Mouse (Mus musculus): ENCODE measurements around the gene Fam83g. TPM values are rescaled to one million over a fixed set of nuclear protein-coding genes. Genes with fewer than 3 reads are reported as not detected.

Fam83g gene
- total and polyA plus RNA-seq, 3 experiments: 0.26 to 0.30 (median 0.29) TPM

DNA sequence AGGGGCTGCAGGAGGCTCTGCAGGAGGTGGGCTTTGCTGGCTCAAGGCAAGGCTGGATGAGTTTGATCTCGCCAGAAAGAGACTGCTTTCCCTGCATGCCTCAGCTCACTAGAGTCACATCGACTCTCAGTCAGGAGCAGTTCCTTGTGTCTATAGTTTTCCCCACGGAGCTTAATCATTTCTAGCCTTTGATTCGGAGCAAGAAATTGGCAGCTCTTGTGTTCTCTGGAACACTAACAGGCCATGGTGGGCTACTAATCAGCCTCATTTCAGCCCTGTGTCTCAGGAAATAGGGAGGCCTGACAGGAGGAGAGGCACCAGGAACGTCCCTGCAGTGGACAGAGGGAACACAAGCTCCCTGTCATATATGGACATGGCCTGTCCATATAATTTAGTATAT lies 34.1 kb downstream of the Fam83g start:
- no peaks in the 10 kb centered on the region for H3K36me3 ChIP-seq (ENCODE audit: control insufficient read depth, insufficient read depth, low read length)
- no peak overlapping the region for H3K9ac ChIP-seq (ENCODE audit: low read depth, low read length)
- no peaks in the 10 kb centered on the region for H3K27me3 ChIP-seq (ENCODE audit: control insufficient read depth, insufficient read depth, low read length)
- DNase-seq: no peak
- 53% methylated on average over 5 of the region's 5 CpGs for WGBS
- H3K27ac ChIP-seq: no peak overlapping the region
- no peaks in the 10 kb centered on the region for H3K79me2 ChIP-seq (replicated peaks; ENCODE audit: control insufficient read depth, insufficient read depth, low read length)
- no peak for TF ChIP-seq CTCF (IDR thresholded peaks at IDR 0.05)
- TF ChIP-seq EP300 (IDR thresholded peaks at IDR 0.05; ENCODE audit: insufficient read depth, low read depth, low read length): no peak
- no peak for TF ChIP-seq POLR2A (IDR thresholded peaks at IDR 0.05; ENCODE audit: insufficient read depth, low read depth, low read length)
- intact Hi-C loops (cut with DNase I): loop anchor here (10.0 kb wide), 2 partner anchors 373 to 523 kb away; partner anchors contain the start of gene Slc47a2
- H3K4me1 ChIP-seq (ENCODE audit: control insufficient read depth, insufficient read depth, low read length): no peaks in the 10 kb centered on the region
- H3K4me3 ChIP-seq: no peak overlapping the region

- H3K79me2 ChIP-seq (replicated peaks; ENCODE audit: control insufficient read depth, insufficient read depth, low read length): no peaks in the 10 kb centered on the region
- WGBS: 67% methylated on average over 3 of the region's 3 CpGs
- no peaks in the 10 kb centered on the region for H3K36me3 ChIP-seq (ENCODE audit: control insufficient read depth, insufficient read depth, low read length)
- no peak overlapping the region for H3K4me3 ChIP-seq
- H3K4me1 ChIP-seq (ENCODE audit: control insufficient read depth, insufficient read depth, low read length): no peaks in the 10 kb centered on the region
- TF ChIP-seq POLR2A (IDR thresholded peaks at IDR 0.05; ENCODE audit: insufficient read depth, low read depth, low read length) (no peak), EP300 (IDR thresholded peaks at IDR 0.05; ENCODE audit: insufficient read depth, low read depth, low read length) (no peak), CTCF (IDR thresholded peaks at IDR 0.05) (no peak)
- H3K27me3 ChIP-seq (ENCODE audit: control insufficient read depth, insufficient read depth, low read length): no peaks in the 10 kb centered on the region
- intact Hi-C loops (cut with DNase I): loop anchor here (10.0 kb wide), 2 partner anchors 375 to 525 kb away; partner anchors contain the start of gene Slc47a2
- no peak for DNase-seq
- no peak overlapping the region for H3K9ac ChIP-seq (ENCODE audit: low read depth, low read length)
- no peak overlapping the region for H3K27ac ChIP-seq
Measured at GRCm38 (mm10) chr11:61719387-61719786, 35.5 kb downstream of the Fam83g start.

DNA sequence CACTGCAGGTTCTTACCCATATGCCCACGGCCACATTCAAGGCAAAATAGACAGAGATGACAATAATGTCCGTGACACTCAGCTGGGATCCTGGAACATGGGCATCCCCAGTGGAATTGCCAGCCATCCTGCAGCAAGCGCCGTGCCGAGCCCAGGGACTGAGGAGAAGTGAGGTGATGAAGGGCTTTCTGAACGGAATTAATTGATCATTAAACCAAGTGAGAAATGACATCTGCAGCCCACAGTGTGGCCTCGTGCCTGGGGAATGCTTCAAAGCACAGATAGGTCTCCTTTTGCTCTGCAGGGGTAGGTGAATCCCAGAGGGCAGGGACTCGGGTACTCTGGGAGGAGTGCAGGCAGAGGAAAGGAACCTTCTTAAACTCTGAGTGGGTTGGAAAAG lies 35.9 kb downstream of the Fam83g start:
- Histone ChIP-seq H3K9ac (ENCODE audit: low read depth, low read length) (no peak overlapping the region), H3K36me3 (ENCODE audit: control insufficient read depth, insufficient read depth, low read length) (no peaks in the 10 kb centered on the region), H3K4me1 (ENCODE audit: control insufficient read depth, insufficient read depth, low read length) (no peaks in the 10 kb centered on the region), H3K4me3 (no peak overlapping the region), H3K27me3 (ENCODE audit: control insufficient read depth, insufficient read depth, low read length) (no peaks in the 10 kb centered on the region), H3K79me2 (replicated peaks; ENCODE audit: control insufficient read depth, insufficient read depth, low read length) (no peaks in the 10 kb centered on the region), H3K27ac (no peak overlapping the region)
- TF ChIP-seq CTCF (IDR thresholded peaks at IDR 0.05) (no peak), POLR2A (IDR thresholded peaks at IDR 0.05; ENCODE audit: insufficient read depth, low read depth, low read length) (no peak), EP300 (IDR thresholded peaks at IDR 0.05; ENCODE audit: insufficient read depth, low read depth, low read length) (no peak)
- 73% methylated on average over 8 of the region's 8 CpGs for WGBS
- no peak for DNase-seq
- intact Hi-C loops (cut with DNase I): loop anchor here (10.0 kb wide), 2 partner anchors 375 to 525 kb away; partner anchors contain the start of gene Slc47a2

GRCm38 (mm10) chr11:61720636-61721035 lies 36.7 kb downstream of the Fam83g start, which contains the start of gene Slc5a10:
Gene Slc5a10 (minus strand): TSS chr11:61720826.
- no peak within 1 kb of the TSS for H3K4me3 ChIP-seq

GRCm38 (mm10) chr11:61722077-61722476 lies 38.2 kb downstream of the Fam83g start:
- Histone ChIP-seq H3K79me2 (replicated peaks; ENCODE audit: control insufficient read depth, insufficient read depth, low read length) (no peaks in the 10 kb centered on the region), H3K4me3 (no peak overlapping the region), H3K27me3 (ENCODE audit: control insufficient read depth, insufficient read depth, low read length) (no peaks in the 10 kb centered on the region), H3K9ac (ENCODE audit: low read depth, low read length) (no peak overlapping the region), H3K27ac (no peak overlapping the region), H3K4me1 (ENCODE audit: control insufficient read depth, insufficient read depth, low read length) (no peaks in the 10 kb centered on the region), H3K36me3 (ENCODE audit: control insufficient read depth, insufficient read depth, low read length) (no peaks in the 10 kb centered on the region)
- 78% methylated on average over 5 of the region's 5 CpGs for WGBS
- no peak for TF ChIP-seq EP300 (IDR thresholded peaks at IDR 0.05; ENCODE audit: insufficient read depth, low read depth, low read length)
- no peak for TF ChIP-seq POLR2A (IDR thresholded peaks at IDR 0.05; ENCODE audit: insufficient read depth, low read depth, low read length)
- TF ChIP-seq CTCF (IDR thresholded peaks at IDR 0.05): no peak
- intact Hi-C loops (cut with DNase I): no loop called here
- DNase-seq: no peak

More at GRCm38 (mm10) chr11:61720636-61721035, 36.7 kb downstream of the Fam83g start, which contains the start of gene Slc5a10:
- intact Hi-C loops (cut with DNase I): no loop called here
- no peak for DNase-seq
- H3K4me1 ChIP-seq (ENCODE audit: control insufficient read depth, insufficient read depth, low read length): no peaks in the 10 kb centered on the region
- 76% methylated on average over 3 of the region's 3 CpGs for WGBS
- TF ChIP-seq CTCF (IDR thresholded peaks at IDR 0.05) (no peak), POLR2A (IDR thresholded peaks at IDR 0.05; ENCODE audit: insufficient read depth, low read depth, low read length) (no peak), EP300 (IDR thresholded peaks at IDR 0.05; ENCODE audit: insufficient read depth, low read depth, low read length) (no peak)
- no peaks in the 10 kb centered on the region for H3K27me3 ChIP-seq (ENCODE audit: control insufficient read depth, insufficient read depth, low read length)
- no peak within 1 kb of the TSS for H3K27ac ChIP-seq
- H3K9ac ChIP-seq (ENCODE audit: low read depth, low read length): no peak within 1 kb of the TSS
- H3K79me2 ChIP-seq (replicated peaks; ENCODE audit: control insufficient read depth, insufficient read depth, low read length): no peaks in the 10 kb centered on the region
- H3K36me3 ChIP-seq (ENCODE audit: control insufficient read depth, insufficient read depth, low read length): no peaks in the 10 kb centered on the region

DNA sequence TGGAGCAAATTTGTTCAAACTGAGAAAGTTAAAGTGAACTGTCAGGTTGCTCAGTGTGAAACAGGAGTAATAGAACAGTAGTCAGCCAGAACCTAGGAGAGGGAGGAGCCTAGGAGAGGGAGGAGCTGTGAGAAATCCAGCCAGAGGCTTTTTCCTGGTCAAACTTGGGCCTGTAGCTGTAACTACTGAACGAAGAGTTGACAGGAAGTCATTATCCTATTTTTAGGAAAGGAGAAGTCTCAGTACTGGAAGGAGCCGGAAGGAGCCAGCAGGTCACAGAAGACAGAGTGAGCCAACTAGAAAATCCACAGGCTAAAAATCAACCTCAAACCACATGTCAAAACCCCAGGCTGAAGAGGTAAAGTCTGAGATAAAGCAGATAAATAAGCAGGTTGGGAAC lies 44.1 kb downstream of the Fam83g start:
- WGBS: 25% methylated on average over 2 of the region's 2 CpGs
- Histone ChIP-seq H3K9ac (ENCODE audit: low read depth, low read length) (no peak overlapping the region), H3K27ac (peak overlapping the region; percentile 63), H3K4me3 (no peak overlapping the region), H3K79me2 (replicated peaks; ENCODE audit: control insufficient read depth, insufficient read depth, low read length) (no peaks in the 10 kb centered on the region), H3K36me3 (ENCODE audit: control insufficient read depth, insufficient read depth, low read length) (no peaks in the 10 kb centered on the region), H3K27me3 (ENCODE audit: control insufficient read depth, insufficient read depth, low read length) (no peaks in the 10 kb centered on the region), H3K4me1 (ENCODE audit: control insufficient read depth, insufficient read depth, low read length) (peaks cover 4% of the 10 kb centered on the region)
- no peak for TF ChIP-seq CTCF (IDR thresholded peaks at IDR 0.05)
- no peak for TF ChIP-seq EP300 (IDR thresholded peaks at IDR 0.05; ENCODE audit: insufficient read depth, low read depth, low read length)
- no peak for TF ChIP-seq POLR2A (IDR thresholded peaks at IDR 0.05; ENCODE audit: insufficient read depth, low read depth, low read length)
- peak in 1 of 2 experiments; percentile 31 for DNase-seq
- intact Hi-C loops (cut with DNase I): no loop called here
